Mouse (Mus musculus) mesoderm, embryonic 11.5 days (tissue): ENCODE results near the gene Homez.

Experiments
- DNase-seq: peaks from one replicate; pipeline ENCODE4 v3.0.0-alpha.2; 2012; ENCODE audit warnings: low read depth, low spot score

Gene Homez

GRCm38 (mm10) chr14:54868026-54868425, 2.7 kb downstream of the Homez start:
- no peak for DNase-seq

- DNase-seq: no peak
Measured at GRCm38 (mm10) chr14:54866936-54867335, 3.8 kb downstream of the Homez start.

DNA sequence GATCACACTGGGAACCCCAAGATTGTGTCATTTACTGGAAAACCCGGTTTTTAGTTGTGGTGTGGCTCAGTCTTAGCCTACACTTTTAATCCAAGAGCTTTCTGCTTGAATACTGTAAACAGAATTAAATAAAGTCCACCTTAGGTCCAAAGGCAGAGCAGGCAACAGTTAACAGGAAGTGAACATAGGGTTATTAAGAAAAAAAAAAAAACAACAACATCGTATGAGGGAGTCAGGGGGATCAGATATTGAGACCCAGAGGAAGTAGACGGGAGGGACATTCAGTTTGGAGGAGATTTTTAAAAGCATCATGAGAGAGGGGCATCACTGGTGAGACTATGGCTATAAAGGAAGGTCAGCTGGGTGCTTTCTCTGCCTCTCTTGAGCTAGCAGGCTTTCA, 4.5 kb downstream of the Homez start:
- no peak for DNase-seq

GRCm38 (mm10) chr14:54865626-54866025, 5.1 kb downstream of the Homez start:
- DNase-seq: no peak

GRCm38 (mm10) chr14:54864313-54865036, 6.3 kb downstream of the Homez start:
- no peak for DNase-seq

- DNase-seq: peak; percentile 94
Measured at GRCm38 (mm10) chr14:54863501-54864312, 7.1 kb downstream of the Homez start.

DNA sequence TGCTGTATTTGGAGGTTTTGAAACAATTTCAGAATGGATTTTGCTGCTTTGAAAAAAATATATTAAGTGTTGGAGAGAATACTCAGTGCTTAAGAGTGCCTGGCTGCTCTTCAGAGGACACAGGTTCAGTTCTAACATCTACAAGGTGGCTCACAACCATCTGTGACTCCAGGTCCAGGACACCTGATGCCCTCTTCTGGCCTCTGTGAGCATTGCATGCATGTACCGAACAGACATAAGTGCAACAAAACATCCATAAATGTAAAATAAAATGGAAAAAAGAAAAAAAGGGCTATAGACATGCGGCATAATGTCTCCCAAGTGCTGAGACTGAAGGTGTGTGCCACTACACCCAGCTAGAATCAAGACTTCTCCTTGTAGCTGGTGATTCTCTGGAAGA, 10.2 kb downstream of the Homez start:
- DNase-seq: peak; percentile 52

DNA sequence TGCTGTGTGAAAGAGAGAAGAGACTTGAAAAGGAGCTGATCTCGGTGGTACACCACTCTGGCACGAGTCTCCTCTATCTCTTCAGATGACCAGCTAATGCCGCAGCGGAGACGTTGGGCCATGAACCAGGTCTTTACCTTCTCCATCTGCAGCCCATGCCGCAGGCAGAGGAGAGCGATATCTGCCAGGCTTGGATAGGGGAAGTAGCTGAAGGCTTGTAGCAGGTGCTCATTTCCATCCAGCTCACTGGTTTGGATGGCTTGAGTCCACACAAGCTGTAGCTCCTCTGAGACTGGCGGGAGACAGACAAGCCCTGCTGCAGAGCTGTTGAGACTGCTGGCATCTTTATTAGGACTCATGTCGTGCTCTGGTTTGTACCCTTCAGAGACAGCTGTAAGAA, 12.9 kb downstream of the Homez start:
- no peak for DNase-seq

DNA sequence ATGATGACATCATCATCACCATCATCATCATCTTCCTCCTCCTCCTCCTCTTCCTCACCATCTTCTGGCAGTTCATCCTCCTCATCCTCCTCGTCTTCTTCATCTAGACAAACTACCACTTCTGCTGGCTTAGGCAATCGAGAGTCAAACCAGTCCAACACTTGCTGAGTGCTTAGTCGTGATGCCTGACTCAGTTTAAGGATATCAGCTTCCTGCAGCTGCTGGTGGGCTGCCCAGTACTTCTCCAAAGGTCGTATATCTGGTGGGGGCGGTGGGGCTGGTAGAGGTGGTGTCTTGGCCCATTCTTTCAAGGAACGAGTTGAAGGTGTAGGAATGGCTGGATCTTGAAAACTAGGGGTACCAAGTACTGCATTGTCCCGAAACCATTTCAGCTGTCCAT, 14.1 kb downstream of the Homez start:
- DNase-seq: no peak

- no peak for DNase-seq
Measured at GRCm38 (mm10) chr14:54855726-54856125, 15.0 kb downstream of the Homez start.

DNA sequence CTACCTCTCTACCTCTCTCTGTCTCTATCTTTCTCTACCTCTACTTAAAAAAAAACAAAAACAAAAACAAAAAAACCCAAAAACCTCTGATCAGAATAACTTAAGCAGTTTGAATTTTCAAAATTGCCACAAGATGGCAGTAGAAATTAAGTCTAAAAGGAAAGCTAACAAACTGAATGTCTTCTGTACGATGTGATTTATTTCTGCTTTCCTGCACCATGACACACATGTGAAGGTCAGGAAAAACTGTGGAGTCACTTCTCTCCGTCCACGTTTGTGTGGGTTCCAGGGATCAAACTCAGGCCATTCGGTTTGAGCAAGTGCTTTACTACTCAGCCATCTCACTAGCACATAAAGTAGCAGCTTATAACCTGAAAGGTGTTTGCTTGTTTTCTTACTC, 27.3 kb downstream of the Homez start:
- peak; percentile 66 for DNase-seq

- DNase-seq: no peak
Measured at GRCm38 (mm10) chr14:54823716-54824115, 47.0 kb downstream of the Homez start.

- DNase-seq: no peak
Measured at GRCm38 (mm10) chr14:54822301-54822700, 48.5 kb downstream of the Homez start.

DNA sequence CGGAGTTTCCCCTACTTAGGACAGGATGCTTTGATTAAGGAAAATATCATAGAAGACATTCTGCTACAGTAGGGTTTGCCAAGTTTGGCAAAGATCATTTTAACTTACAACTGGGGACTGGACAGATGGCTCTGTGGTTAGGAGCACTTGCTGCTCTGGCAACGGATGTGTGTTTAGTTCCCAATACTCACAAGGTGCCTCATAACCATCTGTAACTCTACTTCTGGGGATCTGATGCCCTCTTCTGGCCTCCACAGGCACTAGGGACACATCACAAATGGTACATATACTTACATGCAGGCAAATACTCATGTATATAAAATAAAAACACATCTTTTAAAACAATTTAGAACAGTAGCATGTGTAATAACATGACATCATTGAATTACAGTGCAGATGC, 53.0 kb downstream of the Homez start:
- DNase-seq: peak; percentile 17

GRCm38 (mm10) chr14:54815737-54816136, 55.0 kb downstream of the Homez start:
- no peak for DNase-seq

- DNase-seq: no peak
Measured at GRCm38 (mm10) chr14:54813991-54814390, 56.8 kb downstream of the Homez start, which contains the start of gene Rnf212b. Gene Rnf212b, plus strand, starts transcription at chr14:54814141.

GRCm38 (mm10) chr14:54809668-54810033, 61.1 kb downstream of the Homez start:
- DNase-seq: no peak

- DNase-seq: no peak
Measured at GRCm38 (mm10) chr14:54808718-54809667, 61.8 kb downstream of the Homez start.

GRCm38 (mm10) chr14:54806124-54806523, 64.6 kb downstream of the Homez start:
- no peak for DNase-seq
